Mouse (Mus musculus): ENCODE measurements around the gene Mtx2.

Mtx2 gene

DNA sequence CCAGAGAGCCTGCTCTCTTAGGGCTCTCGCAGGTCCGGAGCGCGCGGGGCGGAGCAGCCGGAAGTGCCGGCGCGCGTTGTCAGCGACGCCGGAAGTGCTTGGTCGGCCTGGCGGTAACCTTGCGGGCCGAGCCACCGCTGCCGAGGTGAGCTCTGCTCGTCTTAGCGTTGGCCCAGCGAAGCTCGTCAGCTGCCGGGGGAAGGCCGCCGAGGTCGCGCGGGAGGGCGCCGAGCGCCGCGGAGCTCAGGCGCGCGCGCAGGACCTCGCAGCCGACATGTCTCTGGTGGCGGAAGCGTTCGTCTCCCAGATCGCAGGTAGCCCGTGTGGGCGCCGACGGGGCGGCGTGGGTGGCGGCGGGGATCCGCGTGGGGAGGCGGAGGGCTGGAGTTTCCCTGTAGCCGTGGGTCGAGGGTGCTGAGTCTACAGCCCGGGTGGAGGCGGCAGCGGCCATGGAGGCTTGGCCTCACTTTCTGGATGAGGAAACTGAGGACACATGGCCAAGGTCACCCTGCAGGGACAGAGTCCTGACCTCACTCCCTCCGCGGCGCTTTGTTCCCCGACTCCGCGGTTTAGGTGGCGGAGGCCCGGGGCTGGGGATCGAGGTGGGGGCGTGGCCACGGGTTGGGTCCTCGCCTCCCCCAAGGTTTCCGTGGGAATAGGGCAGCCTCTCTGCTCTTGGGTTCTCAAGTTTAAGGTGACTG lies at the start of gene Mtx2:
TSS of gene Mtx2 (plus strand) at position 74 of the 701 bp plus-strand sequence.
- DNase-seq = peak; percentile 84 to 91

DNA sequence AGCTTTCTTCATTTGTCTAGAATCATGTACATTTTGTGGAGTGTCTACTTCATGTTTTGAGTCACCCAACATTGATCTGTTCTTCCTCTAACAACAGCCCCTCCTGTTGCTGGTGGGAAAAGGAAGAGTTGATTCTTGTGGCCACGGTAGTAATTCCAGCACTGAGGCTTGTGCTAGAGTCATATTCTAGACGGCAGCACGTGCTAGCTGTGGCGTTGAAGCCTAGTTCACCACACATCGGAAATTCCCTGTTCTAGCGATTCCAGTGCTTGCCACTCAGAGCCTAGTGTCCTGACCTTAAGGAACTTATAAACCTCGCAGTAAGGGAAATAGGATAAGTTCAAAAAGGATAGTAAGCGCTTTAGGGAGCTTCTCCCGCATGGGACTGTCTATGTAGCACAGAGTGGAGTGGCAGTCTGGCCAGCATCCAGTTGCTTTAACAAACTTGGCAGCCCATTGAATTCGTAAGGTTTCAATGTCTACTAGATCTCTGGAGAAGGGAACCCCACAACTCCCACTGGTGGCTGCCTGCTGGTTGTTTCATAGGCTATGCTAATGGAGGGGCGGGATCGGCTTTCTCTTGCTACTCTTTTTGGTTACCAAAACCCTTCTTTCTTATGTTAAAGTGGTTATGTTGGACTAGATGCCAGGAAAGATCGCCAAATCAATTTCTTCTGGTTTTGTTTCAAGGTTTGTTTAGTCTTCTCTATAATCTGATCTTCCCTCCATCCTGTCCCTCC lies 47.9 kb upstream of the Mtx2 start:
- DNase-seq = peak; percentile 7 to 12

DNA sequence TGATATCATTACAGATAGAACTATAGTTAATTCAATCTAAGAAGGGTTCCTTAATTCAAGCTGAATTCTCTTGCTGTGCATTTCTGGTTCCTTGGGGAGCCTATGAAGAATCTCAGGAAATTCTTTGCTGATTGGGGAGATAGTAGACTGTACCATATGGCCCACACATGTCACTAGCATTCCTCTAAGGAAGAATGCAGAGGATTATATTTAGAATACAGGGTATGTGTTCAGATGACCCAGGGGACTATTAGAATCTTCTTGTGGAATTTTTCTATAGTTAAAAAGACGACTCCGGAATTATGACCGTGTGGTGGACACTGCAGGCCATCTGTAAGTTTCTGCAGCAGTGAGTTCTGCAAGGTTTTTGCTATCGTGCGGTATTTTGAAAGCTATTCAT lies 44.2 kb upstream of the Mtx2 start:
- DNase-seq = no peak

- no peak for DNase-seq
Measured at GRCm38 (mm10) chr2:74795531-74795930, 30.1 kb upstream of the Mtx2 start.

GRCm38 (mm10) chr2:74808431-74808830 lies 17.2 kb upstream of the Mtx2 start:
- no peak for DNase-seq

DNA sequence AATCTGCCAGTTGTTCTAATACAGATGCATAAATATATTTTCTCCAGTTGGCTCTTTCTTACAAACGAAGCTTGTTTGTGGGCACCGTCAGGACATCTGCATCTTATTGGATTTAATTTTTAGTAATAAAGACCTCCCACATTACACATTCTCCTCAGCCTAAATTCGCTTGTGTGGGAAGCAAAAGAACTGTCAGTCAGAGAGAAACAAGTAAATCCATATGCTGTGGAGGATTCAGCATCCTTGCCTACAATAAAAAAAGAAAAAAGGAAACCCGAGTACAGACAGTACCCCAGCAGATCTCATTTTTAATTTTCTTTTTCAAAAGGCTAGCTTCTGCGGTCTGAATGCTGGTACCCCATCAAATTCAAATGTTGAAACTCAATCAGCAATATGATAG lies 2.9 kb upstream of the Mtx2 start:
- DNase-seq = no peak

DNA sequence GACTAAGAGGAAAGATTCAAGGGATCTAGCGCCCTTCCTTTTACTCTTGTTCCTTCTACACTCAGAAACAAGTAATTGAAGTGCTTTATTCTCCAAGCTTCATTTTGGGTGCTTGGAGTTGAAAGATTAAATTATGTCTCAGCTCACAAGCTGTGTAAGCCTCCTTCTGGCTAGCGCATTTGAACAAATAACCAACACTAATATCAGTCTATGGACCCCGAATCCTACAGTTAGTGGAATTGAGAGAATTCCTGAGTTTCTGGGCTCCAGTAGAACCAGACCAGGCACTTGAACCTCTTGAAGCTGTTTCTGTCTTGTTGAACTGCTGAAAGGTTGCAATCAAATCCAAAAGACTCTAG lies 253 bp upstream of the Mtx2 start:
- DNase-seq = no peak

DNA sequence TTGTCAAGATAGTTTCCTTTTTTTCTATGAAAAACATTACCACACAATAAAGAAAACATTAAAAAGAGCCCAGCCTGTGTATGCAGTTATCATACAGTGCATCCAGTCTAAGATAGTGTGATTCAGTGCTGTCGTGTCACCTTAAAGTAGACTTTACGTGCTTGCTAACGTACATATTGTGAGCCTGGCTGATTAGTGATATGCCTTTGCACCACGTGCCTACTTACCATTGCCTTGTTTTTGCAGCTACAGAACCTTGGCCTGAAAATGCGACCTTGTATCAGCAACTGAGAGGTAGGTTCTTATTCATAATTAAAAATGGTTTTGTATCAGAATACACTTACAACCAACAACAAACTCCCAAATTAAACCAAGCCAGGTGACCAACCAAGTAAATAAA lies 21.4 kb downstream of the Mtx2 start:
- DNase-seq = no peak

- DNase-seq = no peak
Measured at GRCm38 (mm10) chr2:74847516-74847915, 21.9 kb downstream of the Mtx2 start.

DNA sequence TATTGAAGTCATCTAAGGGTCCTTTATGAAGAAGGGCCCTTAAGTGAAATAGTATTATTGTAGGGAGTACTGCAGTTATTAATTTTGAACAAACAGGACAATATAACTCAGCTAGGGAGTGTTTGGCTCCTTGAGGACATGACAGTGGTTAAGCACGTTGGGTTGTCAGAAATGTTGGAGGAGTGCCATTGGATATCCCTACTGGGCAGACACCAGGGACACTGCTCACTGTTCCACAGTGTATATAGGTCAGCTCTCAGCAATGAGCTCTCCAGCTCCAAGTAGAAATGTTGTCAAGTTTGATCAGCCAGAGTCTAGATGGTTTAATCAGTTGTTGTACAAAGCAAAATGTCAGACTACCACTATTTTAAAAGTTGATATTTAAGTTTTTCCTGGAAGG lies 24.4 kb downstream of the Mtx2 start:
- no peak for DNase-seq

DNA sequence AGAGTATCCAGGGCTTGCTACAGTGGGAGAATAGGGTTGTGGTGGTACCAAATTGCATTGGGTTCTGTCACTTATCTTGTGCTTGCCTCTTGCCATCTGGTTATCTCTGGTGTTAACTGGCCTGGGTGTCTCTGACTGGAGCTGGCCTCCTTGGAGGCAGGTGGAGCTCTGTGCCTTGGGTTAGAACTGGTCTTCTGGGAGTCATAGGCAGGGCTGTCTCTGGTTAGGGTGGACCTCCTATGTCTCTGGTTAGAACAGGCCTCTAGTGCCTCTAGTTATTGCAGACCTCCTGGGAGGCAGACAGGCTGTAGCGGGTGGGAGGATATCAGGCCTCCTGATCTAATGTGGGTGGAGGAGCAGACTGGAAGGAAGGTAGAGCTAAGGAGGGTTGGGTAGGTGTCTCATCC lies 36.5 kb downstream of the Mtx2 start:
- DNase-seq = no peak

DNA sequence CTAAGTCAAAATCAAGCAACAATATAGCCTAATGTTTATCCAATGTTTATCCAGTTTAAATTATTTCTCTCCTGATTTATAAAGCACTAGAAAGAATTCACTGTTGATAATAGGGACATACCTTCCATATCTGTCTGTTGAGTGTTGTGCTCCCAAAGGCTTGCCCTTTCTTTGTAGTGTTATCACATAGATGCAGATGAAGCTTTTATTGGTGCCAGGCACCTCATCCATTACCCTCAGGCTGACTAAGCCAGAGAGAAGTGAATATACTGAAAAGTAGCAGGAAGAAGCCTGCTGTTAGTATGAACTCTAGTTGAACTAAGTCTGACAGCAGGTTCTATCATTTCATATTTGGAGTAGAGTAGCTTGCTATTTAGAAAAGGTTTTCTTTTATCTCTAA lies 39.8 kb downstream of the Mtx2 start:
- DNase-seq = no peak

DNA sequence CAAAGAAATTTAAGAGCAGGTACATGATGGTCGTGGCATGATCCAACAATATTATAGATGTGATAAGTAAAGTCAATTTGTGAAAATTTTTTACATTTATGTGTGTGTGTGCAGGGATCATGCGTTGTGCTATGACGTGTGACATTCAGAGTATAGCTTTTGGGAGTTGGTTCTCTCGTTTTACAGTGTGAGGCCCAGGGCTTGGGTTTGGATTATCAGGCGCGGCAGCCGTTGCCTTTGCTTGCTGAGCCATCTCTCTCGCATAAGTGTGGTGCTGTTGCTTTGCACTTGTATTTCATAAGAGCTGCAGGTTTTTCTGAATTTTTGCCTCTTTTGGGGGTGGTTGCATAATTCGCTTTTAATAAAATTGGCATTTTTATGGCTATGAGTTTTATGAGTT lies 48.4 kb downstream of the Mtx2 start:
- no peak for DNase-seq

- DNase-seq = no peak
Measured at GRCm38 (mm10) chr2:74884357-74884756, 58.8 kb downstream of the Mtx2 start.

DNA sequence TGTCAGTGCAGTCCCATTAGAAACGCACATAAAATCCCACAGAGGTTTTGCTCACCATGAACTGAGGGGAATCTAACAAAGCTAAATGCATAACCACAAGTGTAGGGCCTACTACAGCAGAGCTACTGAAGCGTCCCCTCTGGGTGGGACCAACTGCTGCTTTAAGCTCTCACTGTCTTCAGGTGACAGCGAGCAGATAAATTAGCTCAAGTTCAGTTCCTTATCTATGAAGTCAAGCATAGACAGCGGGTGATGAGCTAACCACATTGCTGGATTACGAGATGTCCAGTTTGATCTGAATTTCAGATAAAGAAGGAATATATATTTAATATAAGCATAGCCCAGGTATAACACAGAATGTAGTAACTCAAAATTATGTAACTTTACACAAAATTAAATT lies 66.3 kb downstream of the Mtx2 start:
- DNase-seq = no peak

DNA sequence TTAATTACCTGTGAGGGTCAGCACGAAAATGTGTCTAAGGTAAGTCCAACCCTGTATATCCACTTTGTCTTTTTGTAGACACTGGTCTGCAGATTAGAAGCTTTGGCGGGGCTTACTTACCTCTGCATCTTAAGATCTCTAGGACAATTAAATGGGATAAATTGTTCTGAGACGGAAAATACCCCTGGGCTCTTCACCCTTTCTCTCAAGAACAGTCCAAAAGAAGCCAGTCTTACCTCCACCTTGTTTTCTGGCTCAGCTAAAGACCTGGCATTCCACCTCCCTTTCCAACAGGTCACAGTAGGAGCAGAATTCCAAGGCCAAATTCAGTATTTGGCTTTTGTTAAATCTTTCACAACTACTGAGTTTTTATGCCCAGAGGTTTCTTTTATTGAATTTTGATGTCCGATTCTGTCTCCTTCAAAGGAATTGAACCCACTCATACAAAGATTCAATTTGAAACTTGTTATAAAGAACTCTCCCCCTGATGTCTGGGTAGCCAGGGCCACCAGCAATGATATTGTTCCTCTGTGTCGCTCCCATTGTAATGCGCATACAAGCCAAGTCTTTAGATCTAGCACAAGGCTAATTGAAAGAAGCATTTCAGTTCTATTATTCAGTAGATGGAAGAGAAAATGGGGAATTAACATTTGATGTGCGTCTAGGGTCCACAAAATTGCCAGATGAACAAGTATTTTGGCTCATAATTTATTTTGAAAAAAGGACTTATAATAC lies 67.4 kb downstream of the Mtx2 start:
- DNase-seq = no peak

- no peak for DNase-seq
Measured at GRCm38 (mm10) chr2:74894061-74894460, 68.5 kb downstream of the Mtx2 start.

- peak; percentile 17 to 38 for DNase-seq
Measured at GRCm38 (mm10) chr2:74899973-74900372, 74.4 kb downstream of the Mtx2 start.

GRCm38 (mm10) chr2:74901764-74902295 lies 76.2 kb downstream of the Mtx2 start:
- no peak for DNase-seq

DNA sequence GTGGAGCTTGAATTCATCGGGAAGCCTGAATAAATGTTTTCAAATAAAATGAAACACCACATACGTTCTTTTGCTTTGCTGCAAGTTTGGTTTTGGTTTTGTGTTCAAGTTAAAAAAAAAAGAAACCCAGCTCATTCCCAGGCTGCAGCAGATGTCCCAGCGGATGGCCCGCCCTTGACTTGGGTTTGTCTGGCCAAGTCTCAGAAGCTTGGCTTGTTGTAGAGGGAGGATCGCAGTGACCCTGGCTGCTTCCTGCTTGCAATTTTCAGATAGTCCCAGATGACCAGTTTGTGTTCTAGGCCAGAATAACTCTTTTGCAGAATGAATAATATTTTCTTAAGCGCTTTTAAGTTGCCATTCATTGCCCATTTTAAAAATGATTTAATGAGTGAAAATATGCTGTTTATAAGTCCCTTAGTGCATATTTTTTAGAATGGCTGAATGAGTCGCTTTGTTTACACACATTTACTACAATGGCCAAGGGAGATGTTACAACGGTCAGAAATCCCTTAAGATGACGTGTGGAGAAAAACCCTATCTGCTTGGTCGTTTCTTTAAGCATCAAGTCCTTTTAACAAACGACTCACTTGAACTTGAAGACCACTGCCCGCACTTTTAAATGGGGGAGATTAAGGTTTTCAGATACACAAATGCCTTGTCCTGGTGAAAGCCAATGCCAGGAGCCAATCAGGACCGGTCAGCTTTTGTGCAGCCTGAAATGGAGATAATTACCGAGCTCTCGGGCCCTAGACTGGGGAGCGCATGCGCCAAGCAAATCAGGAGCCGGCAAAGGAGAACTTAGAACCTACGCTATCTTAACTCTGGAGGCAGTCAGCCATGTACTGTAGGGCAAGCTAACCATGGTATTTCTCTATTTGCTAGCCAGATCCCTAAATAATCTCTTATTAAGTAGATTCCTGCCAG lies 82.0 kb downstream of the Mtx2 start:
- peak; percentile 72 to 78 for DNase-seq

- DNase-seq = no peak
Measured at GRCm38 (mm10) chr2:74912031-74912430, 86.4 kb downstream of the Mtx2 start.

- DNase-seq = peak; percentile 11 to 18
Measured at GRCm38 (mm10) chr2:74917880-74918537, 92.4 kb downstream of the Mtx2 start.
